Mouse (Mus musculus) stomach, postnatal 0 days (tissue): ENCODE measurements at regions not wholly inside any gene's neighbourhood (a gene's known extent, or its start where the extent isn't known, plus 50 kb on each side); places are given as distances from the start of the nearest gene placed in this dataset.

Experiments used
- CTCF ChIP-seq: IDR thresholded peaks from 2 replicates; pipeline ENCODE4 v1.5.1; 2016; ENCODE audit warnings: antibody characterized with exemption, low read depth, mild to moderate bottlenecking, moderate library complexity
- EP300 ChIP-seq: optimal IDR thresholded peaks from 2 replicates; pipeline ENCODE3; 2016; ENCODE audit warnings: antibody characterized with exemption

DNA sequence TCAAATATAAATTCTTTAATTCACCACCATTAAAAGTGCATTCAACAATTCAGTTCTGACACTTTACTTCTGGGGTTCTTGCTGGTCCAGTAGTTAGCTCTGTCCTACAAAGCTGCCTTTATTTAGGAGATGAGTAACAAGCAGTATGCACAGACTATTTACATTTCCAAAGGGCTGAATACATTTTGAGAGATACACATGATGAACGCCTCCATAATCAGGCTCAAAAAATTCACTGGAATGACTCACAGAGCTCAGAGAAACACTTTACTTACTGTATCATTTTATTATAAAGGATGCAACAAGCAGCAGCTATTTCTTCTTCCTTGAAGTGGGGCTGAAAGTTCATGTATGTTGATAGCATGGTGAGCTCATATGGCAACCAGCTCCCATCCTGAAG, 336.6 kb upstream of the Frg1 start:
- TF ChIP-seq CTCF: no peak
- no peak for TF ChIP-seq EP300
